In genomic region chr14:73384913-73385719, GRCm38 (mm10) we compare ENCODE assay signal across 8 mouse cellular contexts. TPM values are rescaled to one million over a fixed set of nuclear protein-coding genes. Genes with fewer than 3 reads are reported as not detected.
DNase-seq lines count a peak whose midpoint lies in the region; ATAC-seq and TF ChIP-seq lines count a peak whose summit lies in the region.

Gene Itm2b, minus strand, starts transcription at chr14:73385289.

- H3K27me3 ChIP-seq in heart, embryonic 10.5 days (ENCODE audit: insufficient read depth, poor library complexity, severe bottlenecking), result no peaks in the 10 kb centered on the region
- no peaks in the 10 kb centered on the region for H3K27me3 ChIP-seq in kidney, embryonic 14.5 days (ENCODE audit: control insufficient read depth, insufficient read depth, low read length)
- no peaks in the 10 kb centered on the region for H3K27me3 ChIP-seq in liver, embryonic 12.5 days (replicated peaks)
- H3K27me3 ChIP-seq in stomach, embryonic 14.5 days (ENCODE audit: control insufficient read depth, insufficient read depth, low read length), result no peaks in the 10 kb centered on the region

- peak; percentile 86 for DNase-seq in CD4-positive helper T cell, adult 2 months (ENCODE audit: low read depth, low spot score)
- DNase-seq in heart, embryonic 10.5 days (ENCODE audit: low spot score), result peak; percentile 93
- peak; percentile 73 to 81 for DNase-seq in natural killer cell, adult 2 months (ENCODE audit: low spot score in 2 of 2)

- peaks cover 54% of the 10 kb centered on the region for H3K4me1 ChIP-seq in bone marrow macrophage, adult 2 months (ENCODE audit: control insufficient read depth, insufficient read depth, low read length)
- peaks cover 8% of the 10 kb centered on the region for H3K4me1 ChIP-seq in embryonic fibroblast, embryonic 13.5 days (ENCODE audit: control insufficient read depth, insufficient read depth, low read length)
- peaks cover 24% of the 10 kb centered on the region for H3K4me1 ChIP-seq in heart, embryonic 10.5 days
- peaks cover 17% of the 10 kb centered on the region; the same call in 1 of the 2 replicates for H3K4me1 ChIP-seq in kidney, embryonic 14.5 days (ENCODE audit: control insufficient read depth, insufficient read depth, low read length)
- H3K4me1 ChIP-seq in liver, embryonic 12.5 days, result peaks cover 68% of the 10 kb centered on the region
- peaks cover 13% of the 10 kb centered on the region for H3K4me1 ChIP-seq in stomach, embryonic 14.5 days (ENCODE audit: control insufficient read depth, insufficient read depth, low read length)

- H3K27ac ChIP-seq in bone marrow macrophage, adult 2 months (ENCODE audit: insufficient read depth, low read depth, low read length), result peak within 1 kb of the TSS; percentile 95
- H3K27ac ChIP-seq in embryonic fibroblast, embryonic 13.5 days (ENCODE audit: insufficient read depth, low read length), result peak within 1 kb of the TSS; percentile 53
- peak within 1 kb of the TSS; percentile 99 for H3K27ac ChIP-seq in heart, embryonic 10.5 days
- peak within 1 kb of the TSS; percentile 95 for H3K27ac ChIP-seq in kidney, embryonic 14.5 days (ENCODE audit: low read depth, low read length)
- H3K27ac ChIP-seq in liver, embryonic 12.5 days, result peak within 1 kb of the TSS; percentile 96
- peak within 1 kb of the TSS; percentile 99 for H3K27ac ChIP-seq in stomach, embryonic 14.5 days (ENCODE audit: low read length)

- 0 out of 2 replicates have a peak, but pooled peaks have one; percentile 24 for TF ChIP-seq POLR2A in bone marrow macrophage, adult 2 months (IDR thresholded peaks at IDR 0.05; ENCODE audit: borderline replicate concordance, low read depth, low read length)
- peak; percentile 96 for TF ChIP-seq POLR2A in embryonic fibroblast, embryonic 13.5 days (IDR thresholded peaks at IDR 0.05; ENCODE audit: low read depth, low read length)

- H3K36me3 ChIP-seq in heart, embryonic 10.5 days, result peaks cover 6% of the 10 kb centered on the region; the same call in 1 of the 2 replicates
- peaks cover 9% of the 10 kb centered on the region for H3K36me3 ChIP-seq in kidney, embryonic 14.5 days (ENCODE audit: control insufficient read depth, insufficient read depth, low read length)
- H3K36me3 ChIP-seq in liver, embryonic 12.5 days, result peaks cover 11% of the 10 kb centered on the region
- no peaks in the 10 kb centered on the region for H3K36me3 ChIP-seq in stomach, embryonic 14.5 days (ENCODE audit: control insufficient read depth, insufficient read depth, low read length)

- ATAC-seq in kidney, embryonic 14.5 days (ENCODE audit: low FRiP score, low TSS enrichment), result peak; percentile 96
- ATAC-seq in liver, embryonic 12.5 days, result peak; percentile 94
- ATAC-seq in stomach, embryonic 14.5 days (ENCODE audit: insufficient number of reproducible peaks, insufficient read depth, low FRiP score, low read depth), result peak; percentile 94

- H3K4me2 ChIP-seq in kidney, embryonic 14.5 days (replicated peaks; ENCODE audit: low read depth, low read length), result peak within 1 kb of the TSS; percentile 70
- H3K4me2 ChIP-seq in liver, embryonic 12.5 days, result peak within 1 kb of the TSS; percentile 75
- H3K4me2 ChIP-seq in stomach, embryonic 14.5 days (replicated peaks; ENCODE audit: low read depth, low read length), result peak within 1 kb of the TSS; percentile 50

- peak within 1 kb of the TSS; percentile 96 for H3K4me3 ChIP-seq in bone marrow macrophage, adult 2 months (ENCODE audit: insufficient read depth, low read length)
- peak within 1 kb of the TSS; percentile 85 for H3K4me3 ChIP-seq in embryonic fibroblast, embryonic 13.5 days (ENCODE audit: insufficient read depth, low read length)
- H3K4me3 ChIP-seq in heart, embryonic 10.5 days, result peak within 1 kb of the TSS; percentile 96
- H3K4me3 ChIP-seq in kidney, embryonic 14.5 days (ENCODE audit: low read length), result peak within 1 kb of the TSS; percentile 87
- H3K4me3 ChIP-seq in liver, embryonic 12.5 days, result peak within 1 kb of the TSS; percentile 98
- peak within 1 kb of the TSS; percentile 98 for H3K4me3 ChIP-seq in stomach, embryonic 14.5 days (ENCODE audit: low read depth, low read length)

- under 1% methylated on average over 59 of the region's 62 CpGs for WGBS in heart, embryonic 10.5 days
- under 1% methylated on average over 58 of the region's 62 CpGs for WGBS in kidney, embryonic 14.5 days
- WGBS in liver, embryonic 12.5 days (ENCODE audit: insufficient replicate concordance), result under 1% methylated on average over 54 of the region's 62 CpGs
- under 1% methylated on average over 62 of the region's 62 CpGs for WGBS in stomach, embryonic 14.5 days

- no peak for TF ChIP-seq CTCF in bone marrow macrophage, adult 2 months (IDR thresholded peaks at IDR 0.05; ENCODE audit: low read depth, low read length)
- no peak for TF ChIP-seq CTCF in embryonic fibroblast, embryonic 13.5 days (IDR thresholded peaks at IDR 0.05; ENCODE audit: borderline replicate concordance, insufficient read depth, low read length)

- H3K9ac ChIP-seq in kidney, embryonic 14.5 days (ENCODE audit: low read depth, low read length), result peak within 1 kb of the TSS; percentile 95
- peak within 1 kb of the TSS; percentile 97 for H3K9ac ChIP-seq in liver, embryonic 12.5 days
- peak within 1 kb of the TSS; percentile 93 for H3K9ac ChIP-seq in stomach, embryonic 14.5 days (replicated peaks; ENCODE audit: low read depth, low read length)

- no peaks in the 10 kb centered on the region for H3K9me3 ChIP-seq in heart, embryonic 10.5 days
- 0 out of 2 replicates have a peak, but pooled peaks cover 2% of the 10 kb centered on the region for H3K9me3 ChIP-seq in kidney, embryonic 14.5 days (ENCODE audit: control insufficient read depth, low read length)
- H3K9me3 ChIP-seq in liver, embryonic 12.5 days (replicated peaks), result no peaks in the 10 kb centered on the region
- no peaks in the 10 kb centered on the region for H3K9me3 ChIP-seq in stomach, embryonic 14.5 days (ENCODE audit: control insufficient read depth, low read depth, low read length)

RNA-seq across cellular contexts. Expression of gene Itm2b, which starts in this region (rescaled TPM):
- 6,453 and 6,469 TPM in 2 replicates for polyA plus RNA-seq in bone marrow macrophage, adult 2 months (2012; ENCODE audit: insufficient read depth, insufficient read length, missing spikeins)
- 570 and 658 TPM in 2 replicates for polyA plus RNA-seq in embryonic fibroblast, embryonic 13.5 days (2011; ENCODE audit: insufficient read length, low read depth, missing spikeins)
- polyA plus RNA-seq in heart, embryonic 10.5 days (2016; fragmentation: Nextera tagmentation; extraction: Ambion mirVana), result 330 and 384 TPM in 2 replicates
- 796 and 844 TPM in 2 replicates for polyA plus RNA-seq in kidney, embryonic 14.5 days (2014; fragmentation: Nextera tagmentation; extraction: Ambion mirVana)
- 395 and 399 TPM in 2 replicates for polyA plus RNA-seq in liver, embryonic 12.5 days (2016; fragmentation: Nextera tagmentation; extraction: Ambion mirVana)
- polyA plus RNA-seq in stomach, embryonic 14.5 days (2014; fragmentation: Nextera tagmentation; extraction: Ambion mirVana), result 864 and 920 TPM in 2 replicates

Comparison
In these comparisons a context has a peak if more than half of its experiments do, and no peak if none do; other contexts are left out.
1. Peak in every context shown above with its lines: DNase-seq, ATAC-seq, H3K4me3 ChIP-seq and H3K27ac ChIP-seq.